Mouse (Mus musculus): ENCODE measurements at regions not wholly inside any gene's neighbourhood (a gene's known extent, or its start where the extent isn't known, plus 50 kb on each side); places are given as distances from the start of the nearest gene placed in this dataset.

- peak; percentile 90 for ATAC-seq (ENCODE audit: low TSS enrichment)
These were observed 457.2 kb upstream of the Edil3 start for GRCm38 (mm10) chr13:88364048-88364447.

All from frontal cortex, adult (tissue).